Mouse (Mus musculus) spleen, adult 12 weeks (tissue): ENCODE data around the gene Mb.
A peak's percentile ranks its signal among the peaks of the same experiment; 100 is the strongest.

ENCODE experiments used
- DNase-seq: peaks from one replicate; pipeline ENCODE4 v3.0.0; 2022; ENCODE audit warnings: low spot score

Gene Mb

GRCm38 (mm10) chr15:77050570-77050969, at the start of gene Mb:
Gene Mb (minus strand): TSS chr15:77050670.
- no peak for DNase-seq

DNA sequence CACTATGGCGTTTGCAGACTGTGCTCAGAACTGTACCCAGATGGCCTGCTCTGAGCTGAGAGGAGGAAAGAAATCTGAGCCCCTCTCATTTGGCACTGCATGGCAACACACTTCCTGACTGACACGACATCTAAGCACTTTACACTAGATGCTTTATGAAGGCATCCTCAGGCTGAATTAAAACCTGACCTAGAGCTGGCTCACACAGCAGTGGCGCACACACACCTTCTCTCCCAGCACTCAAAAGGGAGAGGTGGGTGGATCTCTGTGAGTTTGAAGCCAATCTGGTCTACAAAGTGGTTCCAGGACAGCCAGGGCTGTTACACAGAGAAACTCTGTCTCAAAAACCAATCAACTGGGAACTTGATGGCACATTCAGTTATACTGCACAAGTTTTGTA, 49.3 kb upstream of the Mb start:
- no peak for DNase-seq

DNA sequence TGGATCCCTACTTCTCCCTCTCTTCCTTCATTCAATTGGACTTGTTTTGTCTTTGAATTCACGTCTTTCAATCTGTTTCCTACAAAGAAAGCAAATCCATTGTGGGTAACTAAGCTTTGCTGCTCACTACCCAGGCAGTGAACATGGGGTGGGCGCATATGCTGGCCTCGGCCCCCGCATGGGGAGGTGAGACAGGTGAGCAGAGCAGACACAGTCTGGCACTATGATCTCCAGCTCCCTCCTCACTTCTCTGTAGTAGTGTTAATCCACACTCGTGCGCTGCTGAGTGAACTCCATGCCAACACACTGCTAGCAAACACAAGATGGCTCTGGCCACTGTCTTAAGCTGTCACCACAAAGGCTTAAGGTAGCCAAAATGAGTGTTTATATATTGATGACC, 46.9 kb upstream of the Mb start:
- no peak for DNase-seq

GRCm38 (mm10) chr15:77095216-77095615, 44.7 kb upstream of the Mb start:
- DNase-seq = no peak

DNA sequence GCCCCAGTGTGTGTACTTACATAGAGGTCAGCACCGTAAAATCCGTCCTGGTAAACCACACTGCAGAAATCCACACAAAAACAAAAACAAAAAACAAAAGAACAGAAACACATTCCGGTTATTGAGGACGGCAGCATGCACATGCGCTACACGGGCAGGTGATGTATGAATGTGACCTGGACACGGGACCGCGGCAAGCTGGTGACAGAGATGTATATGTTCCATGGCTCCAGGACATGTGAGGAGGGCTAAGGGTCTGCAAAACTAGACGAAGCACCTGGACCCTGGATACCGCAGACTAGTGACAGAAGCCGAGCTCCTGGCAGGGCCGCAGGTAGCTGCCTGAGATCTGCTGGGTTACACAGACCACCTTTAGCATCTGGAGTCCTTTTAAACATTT, 44.0 kb upstream of the Mb start:
- no peak for DNase-seq

DNA sequence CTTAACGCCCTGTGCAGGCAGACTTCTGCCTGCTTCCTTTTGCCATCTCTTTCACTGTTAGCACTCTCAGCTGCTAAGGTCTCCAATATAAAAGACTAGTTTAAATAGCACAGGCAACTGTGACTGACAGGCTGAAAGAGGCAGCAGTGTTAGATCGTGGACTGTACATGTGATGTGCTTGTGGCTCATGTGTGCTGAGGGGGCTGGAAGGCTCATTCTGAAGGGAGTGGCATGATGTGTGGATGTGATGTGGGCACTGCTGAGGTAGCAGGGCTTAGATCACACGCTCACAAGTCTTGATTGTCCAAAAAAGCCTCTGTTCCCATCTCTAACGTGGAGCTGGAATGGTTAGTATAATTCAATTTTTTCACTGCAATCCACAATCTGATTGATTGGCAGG, 40.9 kb upstream of the Mb start:
- no peak for DNase-seq

GRCm38 (mm10) chr15:77090531-77090930, 40.1 kb upstream of the Mb start:
- no peak for DNase-seq

- no peak for DNase-seq
Observed at GRCm38 (mm10) chr15:77089249-77089648, 38.8 kb upstream of the Mb start.

DNA sequence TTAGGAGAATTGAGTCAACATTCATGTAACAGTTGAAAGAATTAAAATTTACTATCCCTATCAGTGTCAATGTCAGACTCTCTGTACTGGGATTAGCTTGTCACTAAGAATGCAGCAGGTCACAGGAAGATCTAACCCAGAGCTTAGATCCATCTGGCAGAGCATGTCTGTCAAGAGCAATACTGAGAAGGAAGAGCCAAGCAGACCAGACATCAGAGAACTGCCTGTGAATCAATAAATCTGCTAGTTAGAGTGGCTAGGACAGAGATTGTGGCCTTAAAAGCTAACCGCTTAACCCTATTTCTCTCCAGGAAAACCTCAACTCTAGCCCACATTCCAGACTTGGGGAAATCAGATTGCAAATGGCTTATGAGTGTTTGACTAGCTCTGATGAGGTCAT, 36.0 kb upstream of the Mb start:
- no peak for DNase-seq

- DNase-seq = no peak
Observed at GRCm38 (mm10) chr15:77085818-77086217, 35.3 kb upstream of the Mb start.

DNA sequence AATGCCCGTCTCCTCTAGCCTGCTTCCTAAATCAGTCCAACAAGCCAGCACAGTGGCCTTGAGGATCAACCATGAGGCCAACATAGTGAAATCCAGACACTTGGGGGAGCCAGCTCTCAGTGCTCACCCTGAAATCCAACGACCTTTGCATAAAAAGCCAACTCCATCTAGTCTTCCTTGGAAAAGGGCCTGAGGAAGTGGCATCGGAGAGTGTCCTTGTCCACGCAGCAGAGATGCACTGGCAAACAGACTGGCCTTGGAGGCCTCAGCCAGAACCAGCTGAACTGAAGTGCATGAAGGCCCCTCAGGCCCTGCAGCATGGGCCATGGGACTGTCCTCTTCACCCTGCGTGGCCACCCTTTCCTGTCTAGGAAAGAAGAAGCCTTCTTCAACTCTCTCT, 31.0 kb upstream of the Mb start:
- DNase-seq = no peak

DNA sequence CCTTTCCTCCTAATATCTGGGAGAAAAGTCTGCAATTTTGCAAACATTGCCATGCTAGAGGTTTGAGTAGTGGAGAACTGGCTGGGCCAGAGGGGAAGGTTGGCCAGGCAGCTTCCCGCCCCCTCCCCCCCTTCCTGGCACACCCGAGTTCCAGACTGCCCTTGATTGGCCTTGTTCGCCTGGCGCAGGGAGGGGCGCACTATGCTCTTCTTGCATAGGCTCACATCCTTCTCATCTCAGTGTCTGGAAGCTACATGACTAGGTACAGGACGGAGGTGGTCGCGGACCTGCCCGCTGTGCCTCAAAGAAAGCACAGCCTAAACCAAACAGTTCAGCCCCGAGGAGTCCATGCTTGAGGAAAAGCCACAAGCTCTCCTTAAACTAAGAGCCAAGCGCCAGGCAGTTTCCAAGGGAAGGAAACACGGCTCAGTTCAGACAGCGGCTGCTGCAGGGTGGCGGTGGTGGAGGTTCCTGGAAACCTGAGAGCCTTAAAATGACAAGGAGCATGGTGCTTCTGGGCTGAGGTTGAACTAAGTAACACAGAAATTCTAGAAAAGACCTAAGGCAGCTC, 30.3 kb upstream of the Mb start:
- no peak for DNase-seq

- no peak for DNase-seq
Observed at GRCm38 (mm10) chr15:77079890-77080361, 29.5 kb upstream of the Mb start.

DNA sequence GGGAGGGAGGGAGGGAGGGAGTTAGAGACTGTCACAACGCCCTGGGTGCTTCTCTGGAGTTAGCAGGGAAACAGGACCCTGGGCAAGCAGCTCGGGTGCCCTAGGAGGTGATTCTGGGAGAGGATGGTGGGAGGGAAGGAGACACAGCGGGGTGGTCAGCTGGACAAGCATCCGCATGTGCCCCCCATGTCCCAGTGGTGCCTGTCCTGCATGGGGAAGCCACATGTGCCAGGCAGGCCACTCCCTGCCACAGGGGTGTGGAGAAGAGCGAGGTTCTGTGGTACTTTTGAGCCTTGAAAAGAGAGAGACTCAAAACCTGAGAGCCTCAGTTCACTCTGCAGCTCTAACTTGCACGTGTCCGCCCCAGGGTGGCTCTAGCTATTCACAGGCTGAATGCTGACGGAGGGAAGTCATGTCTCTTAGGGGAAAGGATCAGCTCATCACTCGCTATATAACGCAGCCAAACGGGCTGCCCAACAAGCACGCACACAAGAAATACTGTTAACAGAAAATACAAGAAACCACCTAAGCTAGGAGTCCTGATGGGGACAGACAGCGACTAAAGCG, 28.9 kb upstream of the Mb start:
- no peak for DNase-seq

- DNase-seq = no peak
Observed at GRCm38 (mm10) chr15:77078786-77079185, 28.3 kb upstream of the Mb start.

DNA sequence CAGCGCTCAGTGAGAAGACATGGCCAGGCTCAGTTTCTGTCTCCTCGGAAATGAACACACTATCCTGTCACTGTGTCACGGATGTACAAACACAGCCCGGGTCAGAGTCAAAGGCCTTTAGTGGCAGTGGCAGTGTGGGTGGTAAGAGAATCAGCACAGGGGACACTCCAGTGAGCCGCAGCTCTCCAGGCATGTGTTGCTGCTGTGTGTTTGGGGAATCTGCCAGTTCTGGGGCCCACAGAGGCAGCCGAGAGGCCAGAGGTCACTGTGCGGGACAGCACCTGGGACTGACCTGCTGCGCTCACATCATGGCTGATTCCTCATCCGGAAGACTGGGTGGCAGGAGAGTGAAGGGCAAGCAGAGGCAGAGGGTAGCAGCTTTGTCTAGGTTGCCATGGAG, 27.4 kb upstream of the Mb start:
- no peak for DNase-seq

DNA sequence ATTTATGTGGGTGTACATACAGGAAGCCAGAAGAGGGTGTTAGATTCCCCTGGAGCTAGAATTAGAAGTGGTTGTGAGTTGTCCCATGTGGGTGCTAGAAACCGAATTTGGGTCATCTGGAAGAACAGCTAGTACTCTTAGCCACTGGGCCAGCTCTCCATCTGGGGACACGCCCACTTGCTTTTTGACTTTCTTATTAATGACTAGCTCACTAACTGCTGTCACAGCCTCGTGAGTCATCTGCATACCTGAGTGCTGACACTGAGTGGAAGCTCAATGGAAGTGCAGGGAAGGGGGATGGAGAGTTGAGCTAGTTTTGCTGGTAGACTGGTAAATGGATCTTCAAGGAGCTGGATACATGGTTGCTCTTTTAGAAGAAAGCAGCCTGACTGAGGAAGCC, 26.1 kb upstream of the Mb start:
- DNase-seq = no peak

GRCm38 (mm10) chr15:77072556-77073163, 22.2 kb upstream of the Mb start:
- DNase-seq = no peak

- DNase-seq = peak; percentile 5
Observed at GRCm38 (mm10) chr15:77071501-77071900, 21.0 kb upstream of the Mb start.

DNA sequence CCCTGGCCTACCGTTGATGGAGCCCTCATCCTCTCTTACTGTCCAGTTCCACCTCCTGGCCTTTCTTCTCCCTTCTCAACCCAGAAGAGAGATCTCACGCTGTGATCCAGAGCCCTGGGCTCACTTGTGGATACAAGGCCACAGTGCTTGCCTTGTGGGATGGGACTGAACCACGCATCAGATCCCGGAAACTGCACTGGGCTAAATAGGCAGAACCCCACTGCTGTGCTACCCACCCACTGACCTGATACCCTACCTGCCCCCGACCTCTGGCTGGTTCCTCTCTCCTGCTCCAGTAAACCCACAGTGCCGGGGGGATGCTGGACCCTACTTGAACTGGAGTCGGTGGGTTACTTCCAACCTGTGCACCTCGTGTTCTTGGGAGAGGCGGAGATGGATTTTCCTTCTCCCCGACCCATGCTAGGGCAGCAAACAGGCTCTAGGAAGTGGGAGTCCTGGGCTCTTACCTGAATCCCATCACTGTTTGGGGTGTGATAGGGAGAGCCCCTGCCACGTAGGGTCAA, 20.3 kb upstream of the Mb start:
- DNase-seq = no peak

DNA sequence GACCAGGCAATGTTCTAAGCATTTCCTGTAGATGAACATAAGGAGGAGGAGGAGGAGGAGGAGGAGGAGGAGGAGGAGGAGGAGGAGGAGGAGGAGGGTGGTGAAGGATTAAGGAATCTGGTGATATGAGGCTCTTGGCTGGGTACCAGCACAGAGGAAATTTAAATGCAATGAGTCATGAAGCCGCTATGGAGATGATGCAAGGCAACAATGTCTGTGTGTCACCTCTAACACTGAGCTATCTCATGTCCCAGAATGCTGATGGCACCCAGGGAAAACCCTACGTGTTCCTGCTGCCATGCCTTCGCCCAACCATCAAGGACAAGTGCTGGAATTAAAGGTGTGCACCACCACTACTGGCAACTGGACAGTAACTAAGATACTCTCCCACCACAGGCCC, 18.5 kb upstream of the Mb start:
- no peak for DNase-seq

- no peak for DNase-seq
Observed at GRCm38 (mm10) chr15:77068439-77068861, 18.0 kb upstream of the Mb start.

GRCm38 (mm10) chr15:77066233-77066632, 15.8 kb upstream of the Mb start:
- DNase-seq = no peak
